In the genomic region with DNA sequence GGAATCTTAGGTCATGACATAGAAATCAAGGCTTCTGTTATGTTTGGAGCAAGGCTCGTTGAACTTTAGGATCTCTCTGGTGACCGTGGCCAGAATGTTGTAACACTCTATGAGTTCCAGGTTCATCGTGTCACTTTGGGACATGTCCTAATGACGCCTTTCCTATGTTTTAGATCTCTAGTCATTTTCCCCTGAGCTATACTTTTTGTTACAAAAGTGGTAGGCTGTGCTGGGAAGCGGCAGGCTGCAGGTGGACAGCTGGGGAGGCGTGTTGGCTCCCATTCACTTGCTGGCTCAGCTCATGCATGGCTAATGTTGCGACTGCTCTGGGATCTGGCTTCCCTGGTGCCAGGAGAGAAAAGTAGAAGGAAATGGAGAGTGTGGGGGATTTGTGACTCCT, we compare ENCODE assay signal across 8 mouse cellular contexts. TPM values are rescaled to one million over a fixed set of nuclear protein-coding genes. Genes with fewer than 3 reads are reported as not detected.
DNase-seq lines count a peak whose midpoint lies in the region; ATAC-seq and TF ChIP-seq lines count a peak whose summit lies in the region.

No protein-coding gene starts in this region.

- DNase-seq in hindbrain, embryonic 11.5 days (ENCODE audit: low spot score), result no peak
- DNase-seq in forebrain, postnatal 0 days, result peak; percentile 76
- DNase-seq in layer of hippocampus, adult 18-20 months (ENCODE audit: low spot score in 2 of 2), result peak; percentile 64 to 79
- DNase-seq in right cerebral cortex, postnatal 10 days (ENCODE audit: low spot score in 2 of 2), result peak; percentile 83
- DNase-seq in lung, adult 18-20 months, result no peak

- no peaks in the 10 kb centered on the region for H3K27me3 ChIP-seq in hindbrain, embryonic 11.5 days (ENCODE audit: control insufficient read depth, insufficient read depth, low read length)
- H3K27me3 ChIP-seq in hindbrain, embryonic 13.5 days, result no peaks in the 10 kb centered on the region
- H3K27me3 ChIP-seq in forebrain, postnatal 0 days (ENCODE audit: insufficient read depth, low read length), result no peaks in the 10 kb centered on the region
- no peaks in the 10 kb centered on the region for H3K27me3 ChIP-seq in intestine, embryonic 16.5 days (replicated peaks; ENCODE audit: control insufficient read depth, insufficient read depth, low read length)
- no peaks in the 10 kb centered on the region; the same call in none of the 2 replicates for H3K27me3 ChIP-seq in midbrain, embryonic 15.5 days (replicated peaks)

- H3K27ac ChIP-seq in hindbrain, embryonic 11.5 days (ENCODE audit: low read depth, low read length), result no peak overlapping the region
- no peak overlapping the region for H3K27ac ChIP-seq in hindbrain, embryonic 13.5 days
- no peak overlapping the region for H3K27ac ChIP-seq in forebrain, postnatal 0 days (ENCODE audit: low read depth, low read length)
- no peak overlapping the region for H3K27ac ChIP-seq in intestine, embryonic 16.5 days (ENCODE audit: low read length)
- no peak overlapping the region for H3K27ac ChIP-seq in midbrain, embryonic 15.5 days

- H3K4me1 ChIP-seq in hindbrain, embryonic 11.5 days (replicated peaks; ENCODE audit: control insufficient read depth, insufficient read depth, low read length), result no peaks in the 10 kb centered on the region
- peaks cover 12% of the 10 kb centered on the region; the same call in 1 of the 2 replicates for H3K4me1 ChIP-seq in hindbrain, embryonic 13.5 days (replicated peaks)
- no peaks in the 10 kb centered on the region for H3K4me1 ChIP-seq in forebrain, postnatal 0 days (ENCODE audit: insufficient read depth)
- H3K4me1 ChIP-seq in intestine, embryonic 16.5 days (ENCODE audit: control insufficient read depth, insufficient read depth, low read length), result peaks cover 4% of the 10 kb centered on the region; the same call in 1 of the 2 replicates
- H3K4me1 ChIP-seq in midbrain, embryonic 15.5 days, result peaks cover 12% of the 10 kb centered on the region

- no peak overlapping the region for H3K4me2 ChIP-seq in hindbrain, embryonic 11.5 days (replicated peaks; ENCODE audit: low read depth, low read length)
- no peak overlapping the region for H3K4me2 ChIP-seq in hindbrain, embryonic 13.5 days
- H3K4me2 ChIP-seq in forebrain, postnatal 0 days (ENCODE audit: low read depth), result no peak overlapping the region
- H3K4me2 ChIP-seq in intestine, embryonic 16.5 days (ENCODE audit: low read depth, low read length), result no peak overlapping the region
- no peak overlapping the region for H3K4me2 ChIP-seq in midbrain, embryonic 15.5 days

- ATAC-seq in hindbrain, embryonic 11.5 days (ENCODE audit: low FRiP score), result 0 out of 2 replicates have a peak, but pooled peaks have one; percentile 29
- ATAC-seq in hindbrain, embryonic 13.5 days (ENCODE audit: low FRiP score), result no peak
- peak; percentile 65 for ATAC-seq in forebrain, postnatal 0 days
- no peak for ATAC-seq in intestine, embryonic 16.5 days
- ATAC-seq in midbrain, embryonic 15.5 days (replicated peaks), result no peak

- no peak for TF ChIP-seq CTCF in forebrain, postnatal 0 days (IDR thresholded peaks at IDR 0.05; ENCODE audit: low read depth)

- H3K36me3 ChIP-seq in hindbrain, embryonic 11.5 days (ENCODE audit: control insufficient read depth, insufficient read depth, low read length), result no peaks in the 10 kb centered on the region
- no peaks in the 10 kb centered on the region for H3K36me3 ChIP-seq in hindbrain, embryonic 13.5 days
- H3K36me3 ChIP-seq in forebrain, postnatal 0 days (ENCODE audit: insufficient read depth), result no peaks in the 10 kb centered on the region
- H3K36me3 ChIP-seq in intestine, embryonic 16.5 days (ENCODE audit: control insufficient read depth, insufficient read depth, low read length), result no peaks in the 10 kb centered on the region
- H3K36me3 ChIP-seq in midbrain, embryonic 15.5 days (replicated peaks), result no peaks in the 10 kb centered on the region

- H3K9ac ChIP-seq in hindbrain, embryonic 11.5 days (ENCODE audit: low read depth, low read length), result no peak overlapping the region
- H3K9ac ChIP-seq in hindbrain, embryonic 13.5 days, result no peak overlapping the region
- no peak overlapping the region for H3K9ac ChIP-seq in forebrain, postnatal 0 days
- H3K9ac ChIP-seq in intestine, embryonic 16.5 days (ENCODE audit: low read depth, low read length), result no peak overlapping the region
- H3K9ac ChIP-seq in midbrain, embryonic 15.5 days, result no peak overlapping the region

- WGBS in hindbrain, embryonic 11.5 days, result 55% methylated on average over 7 of the region's 7 CpGs
- WGBS in hindbrain, embryonic 13.5 days, result 39% methylated on average over 7 of the region's 7 CpGs
- 42% methylated on average over 7 of the region's 7 CpGs for WGBS in forebrain, postnatal 0 days
- 74% methylated on average over 7 of the region's 7 CpGs for WGBS in intestine, embryonic 16.5 days
- 47% methylated on average over 7 of the region's 7 CpGs for WGBS in midbrain, embryonic 15.5 days

- no peaks in the 10 kb centered on the region for H3K9me3 ChIP-seq in hindbrain, embryonic 11.5 days (ENCODE audit: control insufficient read depth, low read length)
- no peaks in the 10 kb centered on the region for H3K9me3 ChIP-seq in hindbrain, embryonic 13.5 days
- H3K9me3 ChIP-seq in forebrain, postnatal 0 days (ENCODE audit: low read length), result no peaks in the 10 kb centered on the region
- no peaks in the 10 kb centered on the region for H3K9me3 ChIP-seq in intestine, embryonic 16.5 days (ENCODE audit: control insufficient read depth, low read length)
- H3K9me3 ChIP-seq in midbrain, embryonic 15.5 days, result no peaks in the 10 kb centered on the region

- no peak overlapping the region for H3K4me3 ChIP-seq in hindbrain, embryonic 11.5 days (ENCODE audit: low read depth, low read length)
- H3K4me3 ChIP-seq in hindbrain, embryonic 13.5 days, result no peak overlapping the region
- H3K4me3 ChIP-seq in forebrain, postnatal 0 days (ENCODE audit: low read depth, low read length), result no peak overlapping the region
- H3K4me3 ChIP-seq in intestine, embryonic 16.5 days (ENCODE audit: low read length), result no peak overlapping the region
- no peak overlapping the region for H3K4me3 ChIP-seq in midbrain, embryonic 15.5 days

RNA-seq across cellular contexts. Expression of a gene that starts 5.7 kb away (rescaled TPM):
- 18.5 and 26.8 TPM in 2 replicates for polyA plus RNA-seq in hindbrain, embryonic 11.5 days (2014; fragmentation: Nextera tagmentation; extraction: Ambion mirVana)
- 24.1 and 25.8 TPM in 2 replicates for polyA plus RNA-seq in hindbrain, embryonic 13.5 days (2015; fragmentation: Nextera tagmentation; extraction: Ambion mirVana)
- 23.2 and 27.1 TPM in 2 replicates for total RNA-seq in forebrain, postnatal 0 days (2014; rRNA removed)
- polyA plus RNA-seq in forebrain, postnatal 0 days (2015; fragmentation: Nextera tagmentation; extraction: Ambion mirVana), result 30.3 and 34.2 TPM in 2 replicates
- total RNA-seq in layer of hippocampus, adult 18-20 months (2021), result 100 to 1,000 TPM; 157 to 166 TPM
- polyA plus RNA-seq in intestine, embryonic 16.5 days (2015; fragmentation: Nextera tagmentation; extraction: Ambion mirVana), result 9.8 and 13.3 TPM in 2 replicates
- polyA plus RNA-seq in midbrain, embryonic 15.5 days (2015; fragmentation: Nextera tagmentation; extraction: Ambion mirVana), result 27.2 and 27.6 TPM in 2 replicates

Comparison
In these comparisons a context has a peak if more than half of its experiments do, and no peak if none do; other contexts are left out.
1. ATAC-seq: peak in hindbrain, embryonic 11.5 days (single experiment) and forebrain, postnatal 0 days (single experiment); none in hindbrain, embryonic 13.5 days (single experiment), intestine, embryonic 16.5 days (single experiment) and midbrain, embryonic 15.5 days (single experiment).
2. DNase-seq: peak in forebrain, postnatal 0 days (single experiment), layer of hippocampus, adult 18-20 months (2 of 2) and right cerebral cortex, postnatal 10 days (2 of 2); none in hindbrain, embryonic 11.5 days (single experiment) and lung, adult 18-20 months (0 of 2).